Mouse (Mus musculus): ENCODE measurements around the gene Nrip1.

DNA sequence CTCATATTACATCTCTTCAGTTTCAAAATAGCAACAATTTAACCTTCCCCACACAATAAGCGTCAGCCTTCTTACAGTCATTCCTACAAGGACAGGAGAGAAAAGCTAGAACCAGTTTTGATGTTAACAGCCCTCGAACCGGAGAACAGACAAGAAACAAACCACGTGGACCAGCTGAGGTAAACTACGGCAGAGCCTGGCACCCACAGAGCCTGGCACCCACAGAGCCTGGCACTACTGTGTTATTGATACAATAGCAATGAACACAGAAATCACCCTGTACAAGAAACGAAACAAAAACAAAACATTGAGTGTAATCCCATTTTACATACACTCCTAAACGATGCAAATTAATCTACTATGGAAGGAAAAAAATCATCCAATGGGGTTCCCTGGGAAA, 42.4 kb downstream of the Nrip1 start:
- no peak for TF ChIP-seq CTCF (IDR thresholded peaks at IDR 0.05; ENCODE audit: low read depth, low read length)
- TF ChIP-seq POLR2A (IDR thresholded peaks at IDR 0.05; ENCODE audit: borderline replicate concordance, low read depth, low read length): no peak
